Mouse (Mus musculus): ENCODE results near the gene Cdc26.

DNA sequence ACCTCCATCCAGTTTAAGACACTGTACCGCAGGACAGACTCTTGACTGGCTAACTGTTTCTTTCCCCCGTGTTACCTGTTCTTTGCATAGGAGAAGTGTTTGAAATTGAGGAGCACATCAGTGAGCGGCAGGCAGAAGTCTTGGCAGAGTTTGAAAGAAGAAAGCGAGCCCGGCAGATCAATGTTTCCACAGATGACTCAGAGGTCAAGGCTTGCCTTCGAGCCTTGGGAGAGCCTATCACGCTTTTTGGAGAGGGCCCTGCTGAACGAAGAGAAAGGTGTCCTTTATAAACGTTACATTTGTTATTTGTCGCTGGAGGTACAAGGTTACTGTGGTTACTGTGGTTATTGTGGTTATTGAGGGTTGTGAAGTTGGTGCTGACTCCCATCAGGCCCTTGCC lies 3.2 kb upstream of the Cdc26 start:
- TF ChIP-seq E2F4 (IDR thresholded peaks at IDR 0.05; ENCODE audit: insufficient replicate concordance, low read depth, low read length) = no peak
- no peak for TF ChIP-seq MXI1 (IDR thresholded peaks at IDR 0.05; ENCODE audit: low read depth, low read length)
- TF ChIP-seq CTCF (conservative IDR thresholded peaks at IDR 0.05 in 1 of 2, IDR thresholded peaks at IDR 0.05 in 1 of 2; ENCODE audit: low read depth in 2 of 2, low read length in 2 of 2) = no peak
- no peak for TF ChIP-seq POLR2A (IDR thresholded peaks at IDR 0.05; ENCODE audit: low read depth, low read length)
- TF ChIP-seq ZKSCAN1 (IDR thresholded peaks at IDR 0.05; ENCODE audit: borderline replicate concordance, low read depth, low read length) = no peak
- TF ChIP-seq POLR2AphosphoS2 (IDR thresholded peaks at IDR 0.05; ENCODE audit: low read depth, low read length) = no peak
- TF ChIP-seq USF2 (conservative IDR thresholded peaks at IDR 0.05; ENCODE audit: low read depth, low read length) = no peak
- TF ChIP-seq RAD21 (IDR thresholded peaks at IDR 0.05; ENCODE audit: low read depth, low read length) = no peak
- no peak for TF ChIP-seq MYC (IDR thresholded peaks at IDR 0.05; ENCODE audit: low read depth, low read length)
- TF ChIP-seq SIN3A (IDR thresholded peaks at IDR 0.05; ENCODE audit: low read length) = no peak
- no peak for TF ChIP-seq MAZ (IDR thresholded peaks at IDR 0.05; ENCODE audit: low read depth, low read length)
- TF ChIP-seq TCF12 (IDR thresholded peaks at IDR 0.05; ENCODE audit: low read depth, low read length) = no peak
- no peak for TF ChIP-seq UBTF (IDR thresholded peaks at IDR 0.05; ENCODE audit: low read depth, low read length)
